Mouse (Mus musculus) brain, embryonic 14.5 days (tissue): ENCODE data around the gene Zbtb3.

Experiments
- CTCF ChIP-seq: fragments of 200-500 bp; IDR thresholded peaks from 2 replicates; pipeline ENCODE4 v1.5.1; 2012; ENCODE audit warnings: inconsistent platforms, mild to moderate bottlenecking, moderate library complexity, borderline replicate concordance; ENCODE audit not compliant: insufficient read depth, insufficient read length; ENCODE audit errors: extremely low read depth
- POLR2A ChIP-seq: fragments of 200-500 bp; IDR thresholded peaks from 2 replicates; pipeline ENCODE4 v1.6.1; 2012; ENCODE audit warnings: mild to moderate bottlenecking, inconsistent platforms, borderline replicate concordance; ENCODE audit not compliant: poor library complexity, insufficient read depth, insufficient read length, severe bottlenecking; ENCODE audit errors: extremely low read depth

DNA sequence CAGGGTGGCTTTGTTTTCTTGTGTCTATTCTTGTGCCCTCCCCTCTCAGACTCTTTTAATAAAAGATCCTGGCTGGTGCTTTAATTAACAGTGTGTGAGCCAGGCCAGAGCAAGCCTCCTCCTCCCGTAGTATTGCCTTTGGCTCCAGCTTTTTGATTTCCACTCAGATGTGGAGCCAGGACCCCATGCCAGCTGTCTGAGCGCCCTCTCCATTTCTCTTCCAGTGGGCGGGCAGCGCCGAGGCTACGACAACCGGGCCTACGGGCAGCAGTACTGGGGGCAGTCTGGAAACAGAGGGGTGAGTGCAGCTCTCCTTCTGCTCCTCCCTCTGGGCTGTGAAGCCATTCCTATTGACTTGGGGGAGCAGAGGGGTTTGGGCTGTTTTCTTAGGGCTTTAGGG is 28.3 kb downstream of the Zbtb3 start:
- TF ChIP-seq POLR2A (no peak), CTCF (no peak)
